Mouse (Mus musculus): ENCODE data around the gene Enkur. TPM values are rescaled to one million over a fixed set of nuclear protein-coding genes. Genes with fewer than 3 reads are reported as not detected.

The Enkur gene
- total and polyA plus RNA-seq, 3 experiments: 0.81 to 1.4 TPM; not detected in 1

DNA sequence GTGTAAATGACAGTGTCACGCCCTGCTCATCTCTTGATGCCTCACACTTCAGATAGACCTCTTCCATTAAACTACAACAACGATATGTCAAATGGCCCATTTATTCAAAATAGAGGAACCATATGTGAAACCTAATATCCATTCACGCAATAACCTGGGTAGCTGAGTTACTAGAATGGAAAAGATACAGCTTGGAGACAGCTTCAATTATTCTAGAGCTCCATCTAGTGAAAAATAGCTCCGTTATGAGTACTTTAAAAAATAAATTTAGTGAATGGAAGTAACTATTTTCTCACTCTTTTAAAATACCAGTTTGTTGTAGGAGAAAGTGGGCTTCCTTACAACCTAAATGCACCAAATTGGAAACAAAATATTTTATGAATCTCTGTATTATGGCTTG is 16.6 kb downstream of the Enkur start:
- DNase-seq: no peak

DNA sequence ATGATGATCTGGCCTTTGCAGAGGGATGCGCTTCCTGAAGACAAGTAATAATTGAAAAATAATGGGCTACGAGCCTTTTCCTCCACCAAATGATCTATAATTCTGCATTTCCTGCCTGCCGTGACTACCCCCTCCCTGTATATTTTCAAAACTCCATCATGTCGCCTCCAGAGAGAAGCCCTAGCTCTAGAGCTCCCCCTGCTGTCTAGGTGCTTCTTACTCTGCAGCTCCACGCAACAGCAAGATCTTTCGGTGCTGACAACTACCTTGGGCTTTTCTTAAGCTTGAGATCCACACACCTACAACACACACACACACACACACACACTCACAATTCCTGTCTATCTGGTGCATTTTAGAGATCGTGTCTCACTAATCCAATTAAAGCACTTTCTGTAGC is 17.6 kb downstream of the Enkur start:
- peak; percentile 63 for DNase-seq

DNA sequence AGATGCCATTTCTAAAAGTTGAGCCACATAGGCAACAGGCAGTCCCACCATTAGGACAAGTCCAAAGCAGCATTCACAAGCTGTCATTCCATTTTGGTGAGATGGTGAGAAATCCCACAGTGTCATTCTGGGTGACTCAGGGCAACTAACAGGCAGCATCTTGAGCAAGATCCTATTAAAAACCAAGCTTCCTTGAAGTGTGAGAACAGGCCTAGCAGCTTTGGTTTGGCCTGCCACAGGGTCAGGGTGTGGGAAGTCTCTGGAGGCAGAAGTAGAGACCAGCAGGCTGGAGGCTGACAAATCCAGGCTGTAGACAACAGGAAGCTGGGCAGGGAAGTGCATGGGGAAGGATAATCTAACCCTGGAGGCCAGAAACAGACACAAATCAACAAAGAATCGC is 22.4 kb downstream of the Enkur start:
- no peak for DNase-seq

DNA sequence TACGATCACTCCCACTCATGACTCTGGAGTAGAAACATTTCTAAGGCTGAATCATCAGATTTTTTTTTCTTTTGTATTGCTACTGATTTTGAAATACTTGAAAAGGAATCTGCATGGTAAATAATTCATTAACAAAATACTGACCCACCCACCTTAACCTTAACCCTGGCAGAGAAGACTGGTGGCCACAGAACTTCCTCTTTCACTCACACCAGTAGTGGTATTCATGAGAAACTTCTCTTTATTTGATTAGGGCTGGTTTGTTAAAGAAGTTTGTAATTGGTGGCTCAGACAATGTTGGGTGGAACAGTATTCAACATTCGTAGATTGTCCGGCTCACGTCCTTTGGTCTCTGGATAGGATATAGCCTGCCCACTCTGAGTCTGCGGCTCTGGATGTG is 26.0 kb downstream of the Enkur start:
- no peak for DNase-seq

DNA sequence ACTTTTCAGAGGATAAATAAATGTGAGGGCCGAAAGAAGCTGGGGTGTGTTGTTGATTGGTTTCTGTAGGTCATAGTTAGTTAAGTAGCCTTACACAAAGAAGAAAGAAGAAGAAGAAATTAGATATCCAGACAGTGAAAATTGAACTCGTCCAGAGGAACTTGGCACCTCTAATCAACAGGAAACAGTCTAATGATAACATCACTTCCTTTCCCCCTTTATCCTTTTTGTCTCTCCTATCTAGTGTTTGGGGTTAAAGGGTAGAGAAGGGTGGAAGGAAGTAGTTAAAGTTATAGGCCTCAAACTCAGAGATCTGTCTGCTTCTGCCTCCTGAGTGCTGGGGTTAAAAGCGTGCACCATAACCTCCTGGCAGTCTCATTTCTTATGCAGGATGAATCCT is 32.4 kb downstream of the Enkur start:
- DNase-seq: no peak

DNA sequence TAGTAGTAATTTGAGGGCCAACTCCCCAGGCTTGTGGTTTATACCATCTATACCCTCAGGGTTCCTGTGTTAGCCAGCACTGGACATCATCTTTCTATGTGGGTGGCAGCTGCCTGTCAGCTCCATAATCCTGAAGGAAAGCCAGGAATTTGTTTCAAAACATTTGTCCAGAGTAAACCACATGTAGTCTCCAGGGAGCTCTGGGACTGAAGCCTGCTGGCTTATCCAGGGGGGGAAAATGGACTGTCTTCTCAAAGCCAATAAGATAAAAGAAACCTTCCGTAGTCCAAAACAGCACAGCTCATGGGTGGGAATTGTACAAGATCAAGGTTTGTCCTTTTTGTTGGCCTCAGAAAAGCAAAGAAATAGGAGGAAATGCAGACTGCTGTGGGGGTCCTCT is 37.2 kb downstream of the Enkur start:
- DNase-seq: no peak

DNA sequence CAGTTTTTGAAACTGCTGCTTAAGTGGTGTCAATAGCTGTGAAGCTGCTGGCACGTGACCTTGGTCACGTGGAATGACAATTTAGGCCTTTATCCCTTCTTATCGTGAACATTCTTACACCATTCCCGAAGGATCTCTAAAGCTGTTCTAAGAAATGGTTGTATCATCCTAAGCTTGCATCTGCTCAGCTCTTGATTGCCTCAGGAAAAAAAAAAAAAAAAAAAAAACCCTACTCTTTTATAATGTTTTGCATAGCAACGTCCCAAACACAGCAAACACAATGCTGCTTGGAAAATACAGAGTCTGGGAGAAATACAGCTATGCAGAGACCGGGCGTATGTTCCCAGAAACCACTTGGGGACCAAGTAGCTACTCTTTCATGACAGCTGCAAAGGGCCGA is 40.9 kb downstream of the Enkur start:
- no peak for DNase-seq

DNA sequence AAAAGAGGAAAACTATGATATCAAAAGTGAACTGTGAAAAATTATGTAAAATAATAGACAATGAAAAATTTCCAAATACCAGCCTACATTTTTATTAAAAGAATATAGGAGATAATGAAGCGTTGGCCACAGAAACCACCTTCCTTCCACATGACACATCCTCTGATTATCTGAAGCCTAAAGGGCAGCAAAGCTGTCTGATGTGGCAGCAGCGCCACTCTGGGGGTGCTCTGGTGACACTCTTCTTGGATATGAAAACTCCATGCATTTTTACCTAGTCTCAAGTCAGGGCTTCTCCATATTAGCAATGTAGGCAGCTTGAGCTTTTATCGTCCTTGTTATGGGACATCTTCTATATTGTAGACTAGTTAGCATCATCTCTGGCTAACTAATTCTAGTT is 51.7 kb downstream of the Enkur start:
- DNase-seq: no peak

DNA sequence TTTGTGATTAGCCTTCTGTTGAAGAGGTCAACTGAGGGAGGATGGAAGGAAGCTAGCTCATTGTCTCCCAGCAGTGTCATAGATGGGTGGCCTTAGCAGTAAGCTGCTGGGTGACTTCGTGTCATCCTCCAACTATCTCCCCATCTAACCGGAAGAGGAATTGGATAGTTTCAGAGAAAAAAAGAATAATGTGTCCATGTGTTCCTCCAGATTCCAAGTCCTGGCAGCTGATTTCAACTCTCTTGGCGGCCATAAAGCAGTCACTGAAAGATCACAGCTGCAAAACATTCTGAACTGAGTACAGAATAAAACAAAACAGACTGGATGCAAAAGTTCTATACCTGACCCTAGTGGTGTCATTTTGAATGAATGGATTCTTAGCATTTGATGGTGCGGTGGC is 58.0 kb downstream of the Enkur start:
- peak; percentile 5 for DNase-seq

DNA sequence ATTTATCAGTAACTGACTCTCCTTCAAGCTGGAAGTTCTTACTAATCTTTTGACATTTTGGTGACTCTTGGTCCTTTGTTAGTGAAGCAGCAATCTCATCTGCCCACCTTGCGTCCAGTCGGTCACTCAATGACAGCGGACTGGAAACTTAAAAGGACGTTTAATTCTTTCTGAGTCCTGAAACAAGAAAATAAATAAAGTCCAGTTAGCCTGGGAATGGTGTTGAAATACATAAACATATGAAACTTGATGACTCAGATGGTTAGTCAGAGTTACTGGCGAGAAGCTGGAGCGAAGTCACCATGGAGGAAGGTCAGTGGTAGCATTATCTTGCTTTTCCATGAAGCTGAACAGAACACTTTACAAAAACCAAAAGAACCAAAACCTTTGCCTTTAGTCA is 58.7 kb downstream of the Enkur start:
- DNase-seq: peak; percentile 33

DNA sequence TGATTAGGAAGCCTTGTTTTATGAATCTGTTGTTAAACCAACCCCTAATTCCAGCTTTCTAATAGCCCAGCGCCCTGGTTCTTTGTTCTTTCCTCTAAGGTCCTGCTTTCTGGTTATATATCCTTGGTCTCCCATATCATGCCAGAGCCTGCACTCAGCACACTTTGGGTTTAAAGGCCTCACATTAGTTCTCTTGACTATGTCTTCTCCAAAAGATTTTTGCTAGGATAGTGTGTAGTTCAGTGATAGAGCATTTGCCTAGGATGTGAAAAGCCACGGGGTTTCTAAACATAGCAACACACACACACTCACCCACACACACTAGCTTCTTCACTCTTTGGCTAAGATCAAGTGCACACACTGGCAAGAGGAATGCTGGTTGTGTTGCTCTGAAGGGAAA is 62.5 kb downstream of the Enkur start:
- DNase-seq: no peak

DNA sequence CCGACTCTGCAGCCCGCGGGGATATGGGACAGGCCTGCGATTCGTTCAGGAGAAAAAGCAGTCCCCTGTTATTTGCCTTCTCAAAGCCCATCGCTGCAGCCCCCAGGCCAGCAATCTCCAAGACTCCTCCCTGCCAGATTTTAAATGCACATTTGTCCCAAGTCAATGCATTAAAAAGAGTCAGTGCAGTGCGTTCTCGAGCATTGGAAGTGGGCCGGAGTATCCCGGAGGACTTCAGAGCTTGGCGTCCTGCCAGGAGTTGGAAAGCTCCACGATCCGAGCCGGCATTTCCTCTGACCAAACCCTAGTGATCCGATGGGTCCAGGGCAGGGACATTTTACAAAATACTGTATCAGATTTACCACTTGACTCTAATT is 63.0 kb downstream of the Enkur start:
- peak; percentile 72 for DNase-seq

DNA sequence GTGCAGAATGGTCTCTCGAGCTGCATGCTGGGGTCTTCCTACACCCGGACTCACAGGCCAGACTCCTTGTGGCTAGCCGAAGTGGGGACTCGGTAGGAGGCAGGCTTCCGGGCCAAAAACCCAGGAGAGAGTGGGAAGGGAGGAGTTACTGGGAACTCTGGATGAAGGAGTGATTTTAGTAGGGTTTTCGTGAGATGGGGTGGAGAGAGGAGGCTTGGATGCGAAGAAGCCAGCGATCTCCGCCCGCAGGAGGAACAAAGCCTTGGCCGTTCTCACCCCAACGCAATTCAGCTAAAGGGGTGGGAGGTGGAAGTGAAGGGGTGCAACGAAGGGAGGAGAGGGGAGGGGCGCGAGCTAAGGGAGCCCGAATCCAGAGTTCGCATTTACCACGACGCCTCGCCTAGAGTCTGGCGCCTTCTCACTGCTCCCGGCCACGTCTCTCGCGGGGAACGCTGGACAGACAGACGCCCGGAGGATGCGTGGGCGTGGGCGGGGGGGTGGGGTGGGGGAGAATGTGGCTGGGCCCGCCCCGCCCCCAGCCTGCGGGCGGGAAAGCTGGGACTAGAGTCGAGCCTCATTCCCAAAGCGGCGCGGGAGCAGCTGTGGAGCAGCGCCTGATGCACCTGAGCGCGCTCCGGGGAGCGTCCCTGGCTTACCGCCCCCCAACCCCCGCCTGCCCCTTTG is 63.5 kb downstream of the Enkur start:
- peak; percentile 58 for DNase-seq

DNA sequence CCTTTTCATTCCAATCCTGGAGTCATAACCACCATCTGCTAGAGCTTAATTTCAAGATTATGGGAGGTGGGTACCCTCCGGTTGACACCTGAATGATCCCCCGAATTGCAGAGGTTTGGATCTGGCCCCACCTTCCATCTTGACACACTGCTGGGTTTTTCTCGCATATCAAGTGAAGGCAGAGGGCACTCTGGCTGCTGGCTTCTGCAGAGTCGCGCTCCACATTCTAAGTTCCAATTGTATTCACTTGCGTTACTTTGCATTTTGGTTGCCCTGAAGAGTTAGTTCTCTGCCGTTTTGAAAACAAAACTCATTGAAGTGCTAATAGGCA is 64.0 kb downstream of the Enkur start:
- no peak for DNase-seq

Other genes starting within 250 kb of the Enkur start
- gene Arhgap21, start 236.5 kb downstream of the Enkur start, total RNA-seq (2021): 10 to 100 TPM; 59.7 to 68.8 TPM
- gene Arhgap21, start 236.5 kb downstream of the Enkur start, polyA plus RNA-seq (2012; rRNA removed): 9.5 and 12.9 TPM in 2 replicates
- 1 to 10 TPM; 5.0 to 6.5 TPM for gene Thnsl1, start 359 bp upstream of the Enkur start, total RNA-seq (2021)
- 2.6 and 2.8 TPM in 2 replicates for gene Thnsl1, start 359 bp upstream of the Enkur start, polyA plus RNA-seq (2012; rRNA removed)
- 1 to 10 TPM; 1.2 to 1.5 TPM for gene Gpr158, start 162.2 kb upstream of the Enkur start, total RNA-seq (2021)
- 0.49 and 0.63 TPM in 2 replicates for gene Gpr158, start 162.2 kb upstream of the Enkur start, polyA plus RNA-seq (2012; rRNA removed)